Mouse (Mus musculus) forebrain, postnatal 0 days (tissue): ENCODE measurements at regions not wholly inside any gene's neighbourhood (a gene's known extent, or its start where the extent isn't known, plus 50 kb on each side); places are given as distances from the start of the nearest gene placed in this dataset.
"Not testable (repeated sequence)": the region's sequence is repeated elsewhere in the genome, so short reads cannot be mapped to it uniquely, and the experiment has no call there.

ENCODE experiments used
- ATAC-seq: fragments of 200-750 bp; cut with Nextera tagmentation; 2 replicates; pipeline ENCODE4 v1.8.0; 2017; ENCODE audit warnings: mild to moderate bottlenecking, moderate library complexity
- DNase-seq: peaks from one replicate; pipeline ENCODE4 v3.0.0-alpha.2; 2015
- H3K27ac ChIP-seq: fragments of 300-500 bp; sonication (generic); 2 replicates; pipeline ENCODE4 v1.5.1; 2014; ENCODE audit warnings: low read depth, mild to moderate bottlenecking, antibody characterized with exemption, low read length, moderate library complexity, mixed read lengths
- H3K27me3 ChIP-seq: fragments of 300-500 bp; sonication (generic); 2 replicates; pipeline ENCODE4 v1.6.1; 2014; ENCODE audit warnings: mild to moderate bottlenecking, low read length, mixed read lengths; ENCODE audit not compliant: insufficient read depth
- H3K36me3 ChIP-seq: fragments of 300-500 bp; sonication (generic); 2 replicates; pipeline ENCODE4 v1.6.1; 2014; ENCODE audit warnings: mild to moderate bottlenecking, moderate library complexity; ENCODE audit not compliant: insufficient read depth
- H3K4me1 ChIP-seq: fragments of 300-500 bp; sonication (generic); 2 replicates; pipeline ENCODE4 v1.6.1; 2014; ENCODE audit warnings: antibody characterized with exemption; ENCODE audit not compliant: insufficient read depth
- H3K4me2 ChIP-seq: fragments of 300-500 bp; sonication (generic); 2 replicates; pipeline ENCODE4 v1.6.1; 2014; ENCODE audit warnings: low read depth, mild to moderate bottlenecking, moderate library complexity
- H3K4me3 ChIP-seq: fragments of 300-500 bp; sonication (generic); 2 replicates; pipeline ENCODE4 v1.5.1; 2014; ENCODE audit warnings: low read depth, low read length, mixed read lengths
- H3K9ac ChIP-seq: fragments of 300-500 bp; sonication (generic); 2 replicates; pipeline ENCODE4 v1.6.1; 2014; ENCODE audit warnings: mild to moderate bottlenecking
- H3K9me3 ChIP-seq: fragments of 300-500 bp; sonication (generic); 2 replicates; pipeline ENCODE4 v1.6.1; 2016; ENCODE audit warnings: low read length
- CTCF ChIP-seq: sonication (generic); IDR thresholded peaks from 2 replicates; pipeline ENCODE4 v1.5.1; 2016; ENCODE audit warnings: antibody characterized with exemption, control low read depth, low read depth
- WGBS: fragments of 180-500 bp; shearing (Covaris S2); extraction: QIAGEN DNeasy Blood & Tissue Kit; methylation state at CpG from one replicate; pipeline ENCODE4 v1.1.7; 2014; 5-methylcytosine and 5-hydroxymethylcytosine counted together

GRCm38 (mm10) chr6:68370010-68370409, 834.4 kb upstream of the Tacstd2 start:
- no peaks in the 10 kb centered on the region for H3K27me3 ChIP-seq
- ATAC-seq (no peak), DNase-seq (no peak)
- H3K4me2 ChIP-seq, result no peak overlapping the region
- WGBS, result 81% methylated on average over 6 of the region's 6 CpGs
- H3K9ac ChIP-seq, result no peak overlapping the region
- no peak overlapping the region for H3K4me3 ChIP-seq
- no peak overlapping the region for H3K27ac ChIP-seq
- TF ChIP-seq CTCF, result 0 out of 2 replicates have a peak, but pooled peaks have one; percentile 16
- no peaks in the 10 kb centered on the region for H3K36me3 ChIP-seq
- no peaks in the 10 kb centered on the region for H3K9me3 ChIP-seq
- H3K4me1 ChIP-seq, result no peaks in the 10 kb centered on the region

GRCm38 (mm10) chr6:68339846-68340245, 804.2 kb upstream of the Tacstd2 start:
- Histone ChIP-seq H3K9me3 (no peaks in the 10 kb centered on the region), H3K4me1 (no peaks in the 10 kb centered on the region), H3K4me2 (no peak overlapping the region), H3K27ac (no peak overlapping the region), H3K36me3 (no peaks in the 10 kb centered on the region), H3K27me3 (no peaks in the 10 kb centered on the region), H3K9ac (no peak overlapping the region), H3K4me3 (no peak overlapping the region)
- ATAC-seq, result no peak
- WGBS, result 88% methylated on average over 2 of the region's 2 CpGs
- no peak for TF ChIP-seq CTCF
- no peak for DNase-seq

GRCm38 (mm10) chr6:68339205-68339604, 803.6 kb upstream of the Tacstd2 start:
- H3K4me3 ChIP-seq, ATAC-seq, H3K9ac ChIP-seq, H3K36me3 ChIP-seq, DNase-seq, H3K4me2 ChIP-seq, H3K27me3 ChIP-seq, H3K27ac ChIP-seq, H3K9me3 ChIP-seq, H3K4me1 ChIP-seq: not testable (repeated sequence)

GRCm38 (mm10) chr6:68311409-68311808, 775.8 kb upstream of the Tacstd2 start:
- H3K27ac ChIP-seq, result no peak overlapping the region
- no peak for TF ChIP-seq CTCF
- 0 out of 2 replicates have a peak, but pooled peaks cover 6% of the 10 kb centered on the region for H3K9me3 ChIP-seq
- no peaks in the 10 kb centered on the region for H3K27me3 ChIP-seq
- no peak overlapping the region for H3K4me2 ChIP-seq
- no peak overlapping the region for H3K4me3 ChIP-seq
- DNase-seq, result no peak
- no peaks in the 10 kb centered on the region for H3K4me1 ChIP-seq
- ATAC-seq, result no peak
- H3K9ac ChIP-seq, result no peak overlapping the region
- no peaks in the 10 kb centered on the region for H3K36me3 ChIP-seq

DNA sequence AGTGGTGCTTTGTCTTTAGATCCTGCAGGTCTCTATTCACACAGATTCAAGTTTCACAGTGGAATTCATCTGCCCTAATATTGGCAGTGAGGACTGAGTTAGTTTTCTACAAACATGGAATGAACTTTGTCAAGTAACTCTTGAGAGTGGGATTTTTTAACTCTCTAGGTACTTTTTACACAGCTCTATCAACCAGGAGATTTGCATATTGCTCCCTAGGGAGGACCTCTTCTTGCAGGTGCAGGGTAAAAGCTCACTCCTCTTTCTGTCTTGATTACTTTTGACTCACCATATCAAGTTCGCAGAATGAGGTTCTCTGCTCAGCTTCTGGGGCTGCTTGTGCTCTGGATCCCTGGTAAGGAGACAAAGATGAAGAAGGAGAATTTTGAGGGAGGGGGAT, 766.5 kb upstream of the Tacstd2 start:
- no peak for ATAC-seq
- no peak overlapping the region for H3K4me2 ChIP-seq
- no peak overlapping the region for H3K4me3 ChIP-seq
- WGBS, result 69% methylated on average over 1 of the region's 1 CpGs
- no peak for TF ChIP-seq CTCF
- no peak overlapping the region for H3K9ac ChIP-seq
- no peak overlapping the region for H3K27ac ChIP-seq
- no peaks in the 10 kb centered on the region for H3K9me3 ChIP-seq
- no peaks in the 10 kb centered on the region for H3K27me3 ChIP-seq
- H3K4me1 ChIP-seq, result no peaks in the 10 kb centered on the region
- DNase-seq, result no peak
- no peaks in the 10 kb centered on the region for H3K36me3 ChIP-seq

- Histone ChIP-seq H3K9me3 (no peaks in the 10 kb centered on the region), H3K4me1 (no peaks in the 10 kb centered on the region), H3K27ac (no peak overlapping the region), H3K9ac (no peak overlapping the region), H3K4me3 (no peak overlapping the region), H3K4me2 (no peak overlapping the region), H3K36me3 (no peaks in the 10 kb centered on the region), H3K27me3 (no peaks in the 10 kb centered on the region)
- no peak for DNase-seq
- 67% methylated on average over 2 of the region's 2 CpGs for WGBS
- TF ChIP-seq CTCF, result no peak
- ATAC-seq, result no peak
These were observed 721.1 kb upstream of the Tacstd2 start for GRCm38 (mm10) chr6:68256725-68257124.

GRCm38 (mm10) chr6:68256151-68256550, 720.6 kb upstream of the Tacstd2 start:
- H3K27ac ChIP-seq, result no peak overlapping the region
- TF ChIP-seq CTCF, result no peak
- no peak overlapping the region for H3K4me3 ChIP-seq
- H3K27me3 ChIP-seq, result no peaks in the 10 kb centered on the region
- no peak overlapping the region for H3K4me2 ChIP-seq
- WGBS, result 96% methylated on average over 2 of the region's 2 CpGs
- H3K9me3 ChIP-seq, result no peaks in the 10 kb centered on the region
- H3K9ac ChIP-seq, result no peak overlapping the region
- ATAC-seq (no peak), DNase-seq (no peak)
- H3K36me3 ChIP-seq, result no peaks in the 10 kb centered on the region
- H3K4me1 ChIP-seq, result no peaks in the 10 kb centered on the region

- Histone ChIP-seq H3K9me3 (no peaks in the 10 kb centered on the region), H3K36me3 (no peaks in the 10 kb centered on the region), H3K4me2 (no peak overlapping the region), H3K4me3 (no peak overlapping the region), H3K4me1 (no peaks in the 10 kb centered on the region), H3K27me3 (no peaks in the 10 kb centered on the region), H3K27ac (no peak overlapping the region), H3K9ac (no peak overlapping the region)
- DNase-seq (no peak), ATAC-seq (no peak)
- TF ChIP-seq CTCF, result no peak
These were observed 717.1 kb upstream of the Tacstd2 start for GRCm38 (mm10) chr6:68252730-68253129.

GRCm38 (mm10) chr6:68251320-68251719, 715.7 kb upstream of the Tacstd2 start:
- not testable (repeated sequence) for H3K4me2 ChIP-seq, H3K4me3 ChIP-seq, H3K9me3 ChIP-seq, ATAC-seq, H3K4me1 ChIP-seq, H3K27me3 ChIP-seq, DNase-seq, H3K9ac ChIP-seq, H3K36me3 ChIP-seq, H3K27ac ChIP-seq
- WGBS, result no CpG with 5 or more reads among the region's 8 CpGs

GRCm38 (mm10) chr6:68250392-68250791, 714.8 kb upstream of the Tacstd2 start:
- not testable (repeated sequence) for H3K27me3 ChIP-seq, H3K9me3 ChIP-seq, H3K27ac ChIP-seq, DNase-seq, H3K36me3 ChIP-seq, H3K4me1 ChIP-seq, ATAC-seq, H3K4me2 ChIP-seq, H3K4me3 ChIP-seq, H3K9ac ChIP-seq
- WGBS, result 86% methylated on average over 2 of the region's 2 CpGs

DNA sequence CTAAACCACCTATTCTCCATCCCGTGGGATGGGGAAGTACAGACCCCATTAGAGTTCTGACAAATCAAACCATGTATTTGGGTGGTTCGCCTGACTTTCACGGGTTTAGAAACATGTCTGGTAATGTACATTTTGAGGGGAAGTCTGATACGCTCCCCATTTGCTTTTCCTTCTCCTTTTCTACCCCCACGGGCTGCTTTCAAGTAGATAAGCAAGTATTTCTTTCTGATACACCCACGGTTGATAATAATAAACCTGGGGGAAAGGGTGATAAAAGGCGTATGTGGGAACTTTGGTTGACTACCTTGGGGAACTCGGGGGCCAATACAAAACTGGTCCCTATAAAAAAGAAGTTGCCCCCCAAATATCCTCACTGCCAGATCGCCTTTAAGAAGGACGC, 713.7 kb upstream of the Tacstd2 start:
- not testable (repeated sequence) for H3K4me2 ChIP-seq, H3K4me3 ChIP-seq, H3K9ac ChIP-seq, ATAC-seq, H3K27ac ChIP-seq, DNase-seq, H3K9me3 ChIP-seq, H3K27me3 ChIP-seq, H3K4me1 ChIP-seq, H3K36me3 ChIP-seq
- WGBS, result 86% methylated on average over 8 of the region's 10 CpGs
